Mouse (Mus musculus) right cerebral cortex, postnatal 4 days (tissue): ENCODE measurements around the gene Smim20.

Source experiments
- DNase-seq: peaks from one replicate; pipeline ENCODE4 v3.0.0-alpha.2; 2022

Smim20 gene

GRCm38 (mm10) chr5:53314404-53315167 lies 47.7 kb downstream of the Smim20 start:
- no peak for DNase-seq

DNA sequence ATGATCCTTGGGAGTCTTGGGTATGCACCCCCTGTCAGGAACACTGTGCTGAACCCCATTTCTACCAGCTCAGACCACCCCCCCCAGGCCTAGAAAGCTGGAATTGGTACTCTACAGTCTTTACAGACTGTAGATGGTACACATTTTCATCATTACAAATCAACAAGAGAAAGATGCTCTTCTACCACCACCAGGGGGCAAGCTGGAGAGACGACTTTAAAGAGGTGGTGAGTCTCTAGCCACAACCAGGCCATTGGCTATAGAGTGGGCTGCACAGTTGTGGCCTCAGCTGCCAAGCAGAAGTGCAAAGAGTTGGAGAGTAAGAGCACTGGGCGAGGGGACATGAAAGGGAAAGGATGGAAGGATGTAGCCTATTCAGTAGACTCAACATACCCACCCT lies 48.9 kb downstream of the Smim20 start:
- no peak for DNase-seq

GRCm38 (mm10) chr5:53317396-53317795 lies 50.5 kb downstream of the Smim20 start:
- no peak for DNase-seq

DNA sequence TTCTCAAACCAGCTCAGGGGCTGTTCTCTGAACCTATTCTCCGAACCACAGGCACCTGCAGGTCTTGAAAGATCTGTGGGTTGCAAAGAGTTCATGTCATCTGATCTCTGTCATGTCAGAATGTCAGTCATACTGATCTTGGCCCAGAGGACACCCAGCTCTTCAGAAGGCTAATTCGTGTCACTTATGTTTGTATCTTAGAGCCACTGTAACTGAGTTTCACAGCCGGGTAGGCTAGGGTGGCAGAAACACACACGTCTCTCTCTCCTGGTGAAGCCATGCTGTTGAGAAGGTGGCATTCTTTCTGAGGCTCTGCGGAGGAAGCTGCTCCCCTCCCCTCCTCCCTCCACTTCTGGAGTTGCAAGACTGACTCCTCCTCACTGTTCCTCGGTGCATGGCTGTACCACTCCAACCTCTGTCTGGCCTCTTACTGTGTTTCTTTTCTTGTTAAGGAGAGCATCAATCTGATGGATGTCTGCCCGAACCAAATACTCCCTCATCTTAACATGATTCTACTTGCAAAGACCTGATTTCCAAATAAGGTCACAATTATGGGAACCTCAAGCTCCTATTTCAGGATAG lies 51.1 kb downstream of the Smim20 start:
- no peak for DNase-seq

GRCm38 (mm10) chr5:53320331-53320730 lies 53.4 kb downstream of the Smim20 start:
- DNase-seq = no peak

DNA sequence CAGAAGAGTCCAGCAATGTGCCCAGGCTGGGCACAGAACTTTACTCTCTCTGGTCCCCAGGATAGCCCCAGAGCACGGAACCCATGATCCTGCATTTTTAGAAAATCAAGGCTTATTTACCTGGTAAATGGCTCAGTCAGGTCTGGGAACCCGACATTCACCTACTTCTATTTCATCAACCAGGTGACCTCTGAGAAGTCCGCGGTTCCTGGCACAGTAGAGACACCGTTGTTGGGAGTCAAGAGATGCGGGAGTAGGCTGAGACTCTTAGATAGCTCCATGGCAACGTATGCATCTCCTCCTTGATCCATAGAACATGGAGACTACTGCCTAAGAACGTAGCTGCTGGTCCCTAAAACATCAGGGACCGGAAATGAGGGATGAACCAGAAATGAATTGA lies 55.0 kb downstream of the Smim20 start:
- no peak for DNase-seq

- no peak for DNase-seq
Observed at GRCm38 (mm10) chr5:53322471-53322870, 55.6 kb downstream of the Smim20 start.

DNA sequence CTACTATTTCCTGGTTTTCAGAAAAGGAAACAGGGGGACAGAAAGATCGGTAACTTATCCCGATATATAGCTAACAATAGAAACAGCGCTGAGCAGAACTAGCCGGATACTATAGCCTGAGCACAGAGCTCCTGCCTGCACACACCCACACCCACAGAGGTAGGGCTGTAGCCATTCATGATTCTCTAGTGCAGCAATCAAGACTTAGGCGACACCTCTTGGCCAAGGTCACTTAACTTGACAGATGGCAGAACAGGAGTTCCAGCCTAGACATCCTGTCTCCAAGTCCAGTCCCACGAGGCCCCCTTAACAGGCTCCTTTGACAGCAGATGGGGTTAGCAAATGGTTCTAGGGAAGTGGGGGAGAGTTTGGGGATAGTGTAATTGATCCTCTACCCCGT lies 56.2 kb downstream of the Smim20 start:
- no peak for DNase-seq

- DNase-seq = no peak
Observed at GRCm38 (mm10) chr5:53324256-53324655, 57.4 kb downstream of the Smim20 start.

GRCm38 (mm10) chr5:53324791-53325190 lies 57.9 kb downstream of the Smim20 start:
- DNase-seq = no peak

GRCm38 (mm10) chr5:53326023-53326422 lies 59.1 kb downstream of the Smim20 start:
- peak; percentile 67 for DNase-seq

DNA sequence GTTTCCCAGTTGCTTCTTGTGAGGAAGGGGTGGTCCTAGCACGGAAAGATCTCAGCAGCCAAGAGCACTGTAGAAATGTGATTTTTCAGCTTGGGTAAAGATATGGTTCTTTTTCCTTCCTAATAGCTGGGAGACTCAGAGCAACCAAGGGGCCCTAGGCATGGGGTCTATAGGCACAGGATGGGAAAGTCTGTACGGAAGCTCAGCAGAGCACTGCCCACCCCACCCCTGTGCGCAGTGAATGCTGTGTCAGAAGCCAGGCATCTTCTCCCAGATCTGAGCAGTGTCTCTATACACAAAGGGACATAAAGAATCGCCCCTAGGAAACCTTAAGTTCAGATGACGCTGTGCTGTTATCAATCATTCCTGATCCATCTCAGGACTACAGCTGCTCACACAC lies 59.6 kb downstream of the Smim20 start:
- DNase-seq = no peak
